Mouse (Mus musculus): ENCODE data around the gene Cadps.

Cadps gene

GRCm38 (mm10) chr14:12338811-12339565, 483.9 kb downstream of the Cadps start:
- no peak for DNase-seq

- no peak for DNase-seq
Observed at GRCm38 (mm10) chr14:12337998-12338809, 484.7 kb downstream of the Cadps start.

DNA sequence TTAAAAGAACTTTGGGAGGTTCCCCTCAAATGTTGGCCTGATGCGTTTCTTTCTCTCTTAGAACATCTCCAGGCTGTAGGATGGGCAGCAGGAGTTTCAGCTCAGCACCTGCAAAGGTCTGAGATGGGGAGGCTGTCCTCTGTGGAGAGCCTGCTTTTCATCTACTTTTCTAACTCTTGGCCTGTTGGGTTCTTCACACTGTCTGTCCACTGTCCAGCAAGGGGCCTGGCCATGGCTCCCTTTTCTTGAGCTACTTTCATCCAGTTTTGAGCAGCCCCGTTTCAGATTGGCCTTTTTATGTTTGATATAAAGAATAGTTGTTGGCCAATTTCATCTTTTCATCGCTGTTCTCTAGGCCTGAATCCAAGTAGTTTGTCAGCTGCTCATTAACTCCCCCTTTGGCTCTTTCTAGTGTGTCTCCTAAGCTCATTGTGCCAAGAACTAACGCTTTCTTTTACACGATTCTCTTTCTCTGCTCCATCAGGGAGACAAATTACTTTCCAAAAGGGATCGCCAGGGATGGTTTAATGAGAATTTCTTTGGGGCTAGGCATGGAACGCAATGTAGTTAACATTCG, 485.4 kb downstream of the Cadps start:
- DNase-seq, result no peak

GRCm38 (mm10) chr14:12334925-12335324, 488.0 kb downstream of the Cadps start:
- DNase-seq, result no peak

DNA sequence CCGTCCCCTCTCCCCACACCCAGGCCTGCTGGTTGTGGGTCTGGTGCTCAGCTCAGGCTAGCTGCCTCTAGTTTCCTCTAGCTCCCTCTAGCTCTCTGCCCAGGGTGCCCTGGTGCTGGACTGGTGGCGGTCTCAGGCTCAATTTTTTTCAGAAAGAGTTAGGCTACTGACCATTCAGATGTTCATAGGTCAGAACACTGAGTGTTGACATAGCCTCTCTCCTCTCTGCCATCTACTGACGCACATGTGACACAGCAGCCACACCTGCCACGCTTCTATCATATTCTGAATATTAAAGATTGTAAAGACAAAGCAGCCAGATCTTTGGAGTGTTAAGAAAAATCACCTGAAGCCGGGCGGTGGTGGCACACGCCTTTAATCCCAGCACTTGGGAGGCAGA, 489.3 kb downstream of the Cadps start:
- no peak for DNase-seq

Measured in lung, postnatal 4 days (tissue).